Comparison of ENCODE assay signal across 33 mouse cellular contexts in genomic region chr17:64523899-64524298, GRCm38 (mm10).
"Had no signal": no experiment of that assay in that cellular context is flagged by ENCODE, and none has a peak within 500 bp of the region (broad histone marks: within the 10 kb centered on the region; RNA-seq: fewer than 3 reads in every experiment).

No protein-coding gene starts in this region.

- H3K36me3 ChIP-seq: heart, embryonic 12.5 days; heart, embryonic 13.5 days; heart, embryonic 15.5 days; hindbrain, embryonic 10.5 days; hindbrain, embryonic 12.5 days; hindbrain, embryonic 13.5 days; hindbrain, embryonic 15.5 days; intestine, embryonic 15.5 days; kidney, embryonic 15.5 days had no signal

- H3K9ac ChIP-seq: heart, embryonic 12.5 days; heart, embryonic 13.5 days; heart, embryonic 15.5 days; hindbrain, embryonic 12.5 days; hindbrain, embryonic 13.5 days; hindbrain, embryonic 14.5 days; hindbrain, embryonic 15.5 days; intestine, embryonic 15.5 days; kidney, embryonic 15.5 days had no signal

- H3K9me3 ChIP-seq: heart, embryonic 12.5 days; heart, embryonic 13.5 days; heart, embryonic 15.5 days; hindbrain, embryonic 10.5 days; hindbrain, embryonic 12.5 days; hindbrain, embryonic 13.5 days; hindbrain, embryonic 15.5 days; intestine, embryonic 15.5 days; kidney, embryonic 15.5 days had no signal

- H3K4me1 ChIP-seq: heart, embryonic 15.5 days; hindbrain, embryonic 10.5 days; hindbrain, embryonic 12.5 days; hindbrain, embryonic 13.5 days; hindbrain, embryonic 15.5 days; intestine, embryonic 15.5 days; kidney, embryonic 15.5 days had no signal

- H3K4me2 ChIP-seq: heart, embryonic 11.5 days; heart, embryonic 12.5 days; heart, embryonic 13.5 days; heart, embryonic 15.5 days; hindbrain, embryonic 12.5 days; hindbrain, embryonic 13.5 days; hindbrain, embryonic 14.5 days; hindbrain, embryonic 15.5 days; intestine, embryonic 15.5 days; kidney, embryonic 15.5 days had no signal

- H3K27ac ChIP-seq: heart, embryonic 13.5 days; heart, embryonic 15.5 days; hindbrain, embryonic 10.5 days; hindbrain, embryonic 12.5 days; hindbrain, embryonic 13.5 days; hindbrain, embryonic 14.5 days; hindbrain, embryonic 15.5 days; intestine, embryonic 15.5 days; kidney, embryonic 15.5 days; kidney, postnatal 0 days; layer of hippocampus, adult 2 months had no signal

- H3K4me3 ChIP-seq: heart, embryonic 12.5 days; heart, embryonic 13.5 days; heart, embryonic 15.5 days; hindbrain, embryonic 10.5 days; hindbrain, embryonic 12.5 days; hindbrain, embryonic 13.5 days; hindbrain, embryonic 15.5 days; intestine, embryonic 15.5 days; kidney, embryonic 15.5 days; layer of hippocampus, adult 2 months had no signal

- H3K27me3 ChIP-seq: heart, embryonic 12.5 days; heart, embryonic 13.5 days; heart, embryonic 15.5 days; hindbrain, embryonic 12.5 days; hindbrain, embryonic 13.5 days; hindbrain, embryonic 15.5 days; intestine, embryonic 15.5 days; kidney, embryonic 15.5 days had no signal

- ATAC-seq: hindbrain, embryonic 16.5 days; inflammation-experienced regulatory T-cells, adult 6 months; intestine, embryonic 15.5 days; intestine, embryonic 16.5 days; intestine, postnatal 0 days had no signal

- DNase-seq: heart, postnatal 10 days; heart, postnatal 14 days; heart, postnatal 36 days; heart, postnatal 4 days; kidney, adult 11 months; kidney, adult 18-20 months; kidney, adult 2 months; kidney, adult 8-10 months; kidney, adult 9 months; kidney, postnatal 10 days; kidney, postnatal 14 days; kidney, postnatal 25 days; kidney, postnatal 36 days; kidney, postnatal 4 days; layer of hippocampus, adult 9-11 months; layer of hippocampus, postnatal 36 days had no signal
